Mouse (Mus musculus) intestine, postnatal 0 days (tissue): ENCODE measurements around the gene Rsph6a. TPM values are rescaled to one million over a fixed set of nuclear protein-coding genes. Genes with fewer than 3 reads are reported as not detected.
A peak's percentile ranks its signal among the peaks of the same experiment; 100 is the strongest.

Experiments
- ATAC-seq: fragments of 200-750 bp; cut with Nextera tagmentation; 2 replicates; pipeline ENCODE4 v1.8.0; 2017; ENCODE audit warnings: mild to moderate bottlenecking, moderate TSS enrichment, moderate library complexity
- H3K27ac ChIP-seq: fragments of 300-500 bp; sonication (generic); 2 replicates; pipeline ENCODE4 v1.5.1; 2014; ENCODE audit warnings: mild to moderate bottlenecking, low read depth, low read length, moderate library complexity
- H3K27me3 ChIP-seq: fragments of 300-500 bp; sonication (generic); replicated peaks from 2 replicates; pipeline ENCODE4 v1.6.1; 2014; ENCODE audit warnings: low read length, mixed read lengths; ENCODE audit not compliant: control insufficient read depth, insufficient read depth
- H3K36me3 ChIP-seq: fragments of 300-500 bp; sonication (generic); 2 replicates; pipeline ENCODE4 v1.6.1; 2014; ENCODE audit warnings: mild to moderate bottlenecking, moderate library complexity; ENCODE audit not compliant: control insufficient read depth, insufficient read depth
- H3K4me1 ChIP-seq: fragments of 300-500 bp; sonication (generic); replicated peaks from 2 replicates; pipeline ENCODE4 v1.6.1; 2014; ENCODE audit warnings: antibody characterized with exemption, low read length, mixed read lengths; ENCODE audit not compliant: control insufficient read depth, insufficient read depth
- H3K4me2 ChIP-seq: fragments of 300-500 bp; sonication (generic); replicated peaks from 2 replicates; pipeline ENCODE4 v1.6.1; 2014; ENCODE audit warnings: low read depth, mild to moderate bottlenecking, moderate library complexity
- H3K4me3 ChIP-seq: fragments of 300-500 bp; sonication (generic); 2 replicates; pipeline ENCODE4 v1.5.1; 2014; ENCODE audit warnings: low read depth, low read length
- H3K9ac ChIP-seq: fragments of 300-500 bp; sonication (generic); 2 replicates; pipeline ENCODE4 v1.6.1; 2014; ENCODE audit warnings: mild to moderate bottlenecking, low read depth, low read length
- H3K9me3 ChIP-seq: fragments of 300-500 bp; sonication (generic); 2 replicates; pipeline ENCODE4 v1.6.1; 2016; ENCODE audit warnings: mixed run types; ENCODE audit not compliant: control insufficient read depth
- CTCF ChIP-seq: sonication (generic); IDR thresholded peaks from 2 replicates; pipeline ENCODE4 v1.5.1; 2016; ENCODE audit warnings: low read depth, mild to moderate bottlenecking, control low read depth, antibody characterized with exemption, moderate library complexity
- WGBS: fragments of 180-500 bp; shearing (Covaris S2); extraction: QIAGEN DNeasy Blood & Tissue Kit; methylation state at CpG from one replicate; pipeline ENCODE4 v1.1.7; 2014; 5-methylcytosine and 5-hydroxymethylcytosine counted together
- polyA plus RNA-seq: library from polyadenylated mRNA; unstranded; fragments of >200 nt; fragmentation: Nextera tagmentation; extraction: Ambion mirVana; gene quantifications from 2 replicates; pipeline ENCODE4 v1.2.1, GENCODE M21; 2015

Gene Rsph6a
- polyA plus RNA-seq, 1 experiment from 2014 or later: not detected

DNA sequence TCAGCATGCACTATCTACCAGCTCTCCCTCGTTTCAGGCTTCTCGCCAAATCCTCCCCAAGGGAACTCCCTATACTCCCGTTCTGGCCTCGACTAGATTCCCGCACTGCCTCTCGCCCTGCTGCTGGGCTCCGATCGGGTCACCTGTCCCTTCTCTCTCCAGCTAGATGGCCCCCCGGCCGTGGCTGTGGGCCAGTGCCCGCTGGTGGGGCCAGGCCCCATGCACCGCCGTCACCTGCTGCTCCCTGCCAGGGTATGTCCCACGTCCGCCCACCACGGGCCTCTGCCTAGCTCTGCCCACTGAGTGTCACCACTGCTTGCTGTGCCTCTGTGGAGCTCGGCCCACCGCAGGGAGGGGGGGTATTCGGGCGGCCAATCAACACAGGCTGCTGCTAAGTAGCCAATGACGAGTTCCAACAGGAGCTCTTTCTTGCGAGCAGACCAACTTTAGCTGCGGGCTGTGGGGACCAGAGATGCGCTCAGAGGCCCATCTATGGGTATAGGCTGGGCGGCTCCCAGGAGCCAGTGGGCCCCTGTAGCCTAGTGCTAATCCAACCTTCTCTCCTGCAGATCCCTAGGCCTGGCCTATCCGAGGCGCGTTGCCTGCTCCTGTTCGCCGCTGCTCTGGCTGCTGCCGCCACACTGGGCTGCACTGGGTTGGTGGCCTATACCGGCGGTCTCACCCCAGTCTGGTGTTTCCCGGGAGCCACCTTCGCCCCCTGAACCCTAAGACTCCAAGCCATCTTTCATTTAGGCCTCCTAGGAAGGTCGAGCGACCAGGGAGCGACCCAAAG, 38.1 kb downstream of the Rsph6a start:
- Histone ChIP-seq H3K27me3 (no peaks in the 10 kb centered on the region), H3K4me1 (peaks cover 6% of the 10 kb centered on the region), H3K36me3 (peaks cover 7% of the 10 kb centered on the region; the same call in 1 of the 2 replicates), H3K4me3 (peak overlapping the region; percentile 63), H3K9me3 (no peaks in the 10 kb centered on the region), H3K27ac (no peak overlapping the region; the same call in 1 of the 2 replicates), H3K9ac (no peak overlapping the region), H3K4me2 (peak overlapping the region; percentile 95)
- 18% methylated on average over 38 of the region's 38 CpGs for WGBS
- no peak for TF ChIP-seq CTCF
- no peak for ATAC-seq

DNA sequence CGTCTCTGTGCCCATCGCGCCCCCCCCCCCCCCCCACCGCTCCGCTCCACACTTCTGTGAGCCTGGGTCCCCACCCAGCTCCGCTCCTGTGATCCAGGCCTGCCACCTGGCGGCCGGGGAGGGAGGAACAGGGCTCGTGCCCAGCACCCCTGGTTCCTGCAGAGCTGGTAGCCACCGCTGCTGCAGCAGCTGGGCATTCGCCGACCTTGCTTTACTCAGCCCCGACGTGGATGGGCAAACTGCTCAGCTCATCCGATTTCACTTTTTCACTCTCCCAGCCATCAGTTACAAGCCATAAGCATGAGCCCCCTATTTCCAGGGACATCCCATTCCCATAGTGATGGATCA, 38.7 kb downstream of the Rsph6a start:
- no peaks in the 10 kb centered on the region for H3K9me3 ChIP-seq
- no peaks in the 10 kb centered on the region for H3K27me3 ChIP-seq
- peaks cover 6% of the 10 kb centered on the region for H3K4me1 ChIP-seq
- peaks cover 7% of the 10 kb centered on the region; the same call in 1 of the 2 replicates for H3K36me3 ChIP-seq
- peak overlapping the region; percentile 95 for H3K4me2 ChIP-seq
- under 1% methylated on average over 13 of the region's 15 CpGs for WGBS
- H3K27ac ChIP-seq: no peak overlapping the region
- peak; percentile 92 for TF ChIP-seq CTCF
- ATAC-seq: peak; percentile 52
- peak overlapping the region; percentile 63 for H3K4me3 ChIP-seq
- H3K9ac ChIP-seq: no peak overlapping the region

DNA sequence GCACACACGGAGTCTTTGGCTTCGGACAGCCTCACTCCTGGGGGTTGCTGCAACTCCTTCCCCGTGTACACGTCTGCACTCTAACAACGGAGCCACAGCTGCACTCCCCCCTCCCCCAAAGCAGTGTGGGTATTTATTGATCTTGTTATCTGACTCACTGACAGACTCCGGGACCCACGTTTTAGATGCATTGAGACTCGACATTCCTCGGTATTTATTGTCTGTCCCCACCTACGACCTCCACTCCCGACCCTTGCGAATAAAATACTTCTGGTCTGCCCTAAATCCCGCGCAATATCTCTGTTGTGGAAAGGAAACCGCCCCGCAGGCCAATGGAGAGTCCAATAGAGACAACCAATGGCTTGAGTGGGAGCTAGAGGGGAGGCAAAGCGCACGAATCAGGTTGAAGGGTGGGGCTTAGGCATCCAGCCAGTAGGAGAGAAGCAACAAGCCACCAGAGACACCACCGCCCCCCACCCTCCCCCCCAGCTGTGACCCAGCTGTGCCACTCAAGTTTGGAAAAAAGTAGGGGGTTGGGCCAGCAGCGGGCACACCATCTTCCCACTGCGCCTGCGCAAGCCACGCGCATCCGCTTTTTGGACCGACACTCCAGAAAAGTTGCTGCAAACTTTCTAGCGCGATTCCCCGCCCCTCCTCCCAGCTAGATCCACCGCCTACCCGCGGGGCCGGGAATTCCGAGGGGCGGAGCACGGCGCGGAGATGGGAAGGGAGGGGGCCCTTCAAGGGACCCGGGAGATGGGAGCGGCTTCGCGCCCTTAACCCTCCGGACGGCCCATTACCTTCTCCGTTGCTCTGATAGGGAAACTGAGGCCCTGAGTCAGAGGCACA, 39.3 kb downstream of the Rsph6a start:
- Histone ChIP-seq H3K9me3 (no peaks in the 10 kb centered on the region), H3K27ac (peak overlapping the region; percentile 93), H3K4me3 (peak overlapping the region; percentile 63), H3K4me2 (peak overlapping the region; percentile 95), H3K4me1 (peaks cover 6% of the 10 kb centered on the region), H3K27me3 (no peaks in the 10 kb centered on the region), H3K36me3 (peaks cover 7% of the 10 kb centered on the region; the same call in 1 of the 2 replicates), H3K9ac (peak overlapping the region; percentile 81)
- ATAC-seq: peak; percentile 78
- under 1% methylated on average over 45 of the region's 45 CpGs for WGBS
- no peak for TF ChIP-seq CTCF

DNA sequence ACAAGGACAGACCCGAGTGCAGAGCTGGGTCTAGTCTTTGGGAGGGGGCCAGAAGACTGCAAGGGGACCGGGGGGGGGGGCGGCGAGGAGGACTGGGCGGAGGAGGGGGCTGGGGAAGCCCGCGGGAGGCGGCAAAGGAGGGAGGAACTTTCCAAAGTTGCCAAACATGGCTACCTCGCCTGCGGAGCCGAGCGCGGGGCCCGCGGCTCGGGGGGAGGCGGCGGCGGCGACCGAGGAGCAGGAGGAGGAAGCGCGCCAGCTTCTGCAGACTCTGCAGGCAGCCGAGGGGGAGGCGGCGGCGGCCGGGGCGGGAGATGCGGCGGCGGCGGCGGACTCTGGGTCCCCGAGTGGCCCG, 40.0 kb downstream of the Rsph6a start, which contains the start of gene Six5:
Gene Six5 (plus strand): TSS at position 124 of the 355 bp plus-strand sequence.
- H3K4me3 ChIP-seq: peak within 1 kb of the TSS; percentile 63
- peaks cover 7% of the 10 kb centered on the region; the same call in 1 of the 2 replicates for H3K36me3 ChIP-seq
- H3K4me2 ChIP-seq: peak within 1 kb of the TSS; percentile 95
- no peaks in the 10 kb centered on the region for H3K9me3 ChIP-seq
- WGBS: 1% methylated on average over 25 of the region's 36 CpGs
- H3K27me3 ChIP-seq: no peaks in the 10 kb centered on the region
- H3K4me1 ChIP-seq: peaks cover 6% of the 10 kb centered on the region
- peak; percentile 28; the same call in 1 of the 2 replicates for ATAC-seq
- peak within 1 kb of the TSS; percentile 81 for H3K9ac ChIP-seq
- H3K27ac ChIP-seq: peak within 1 kb of the TSS; percentile 93
- TF ChIP-seq CTCF: no peak

DNA sequence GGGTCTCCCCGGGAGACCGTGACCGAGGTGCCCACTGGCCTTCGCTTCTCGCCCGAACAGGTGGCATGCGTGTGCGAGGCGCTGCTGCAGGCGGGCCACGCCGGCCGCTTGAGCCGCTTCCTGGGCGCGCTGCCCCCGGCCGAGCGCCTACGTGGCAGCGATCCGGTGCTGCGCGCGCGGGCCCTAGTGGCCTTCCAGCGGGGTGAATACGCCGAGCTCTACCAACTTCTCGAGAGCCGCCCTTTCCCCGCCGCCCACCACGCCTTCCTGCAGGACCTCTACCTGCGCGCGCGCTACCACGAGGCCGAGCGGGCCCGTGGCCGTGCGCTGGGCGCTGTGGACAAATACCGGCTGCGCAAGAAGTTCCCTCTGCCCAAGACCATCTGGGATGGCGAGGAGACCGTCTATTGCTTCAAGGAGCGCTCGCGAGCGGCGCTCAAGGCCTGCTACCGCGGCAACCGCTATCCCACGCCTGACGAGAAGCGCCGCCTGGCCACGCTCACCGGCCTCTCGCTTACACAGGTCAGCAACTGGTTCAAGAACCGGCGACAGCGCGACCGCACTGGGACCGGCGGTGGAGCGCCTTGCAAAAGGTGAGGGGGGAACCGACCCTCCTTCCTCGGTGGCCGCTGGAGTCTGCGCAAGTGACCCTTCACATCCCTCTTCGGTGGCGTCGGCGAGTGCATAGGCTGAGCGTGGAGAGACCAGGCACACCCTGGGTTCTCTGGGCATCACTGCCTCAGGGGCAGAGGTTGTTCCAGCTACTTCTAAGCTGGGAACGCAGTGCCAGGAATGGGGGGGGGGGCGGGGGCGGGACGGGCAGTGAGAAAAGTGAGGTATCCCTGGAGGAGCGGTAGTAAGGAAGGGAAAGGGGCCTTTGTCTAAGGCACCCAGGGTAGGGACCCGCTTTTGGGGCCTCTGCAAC, 40.6 kb downstream of the Rsph6a start:
- Histone ChIP-seq H3K4me2 (peak overlapping the region; percentile 95), H3K9me3 (no peaks in the 10 kb centered on the region), H3K27ac (peak overlapping the region; percentile 93), H3K9ac (peak overlapping the region; percentile 81), H3K27me3 (no peaks in the 10 kb centered on the region), H3K36me3 (peaks cover 7% of the 10 kb centered on the region; the same call in 1 of the 2 replicates), H3K4me3 (peak overlapping the region; percentile 63), H3K4me1 (peaks cover 6% of the 10 kb centered on the region)
- WGBS: under 1% methylated on average over 83 of the region's 87 CpGs
- no peak for TF ChIP-seq CTCF
- ATAC-seq: peak; percentile 9; the same call in 1 of the 2 replicates
